Mouse (Mus musculus) 3134 (cell line): Measurements from ENCODE around the gene Psen2.

ENCODE experiments used
- DNase-seq: peaks from one replicate; pipeline ENCODE4 v3.0.0-alpha.2; 2011; ENCODE audit warnings: low spot score; ENCODE audit not compliant: insufficient read length; ENCODE audit errors: extremely low read depth

The Psen2 gene

DNA sequence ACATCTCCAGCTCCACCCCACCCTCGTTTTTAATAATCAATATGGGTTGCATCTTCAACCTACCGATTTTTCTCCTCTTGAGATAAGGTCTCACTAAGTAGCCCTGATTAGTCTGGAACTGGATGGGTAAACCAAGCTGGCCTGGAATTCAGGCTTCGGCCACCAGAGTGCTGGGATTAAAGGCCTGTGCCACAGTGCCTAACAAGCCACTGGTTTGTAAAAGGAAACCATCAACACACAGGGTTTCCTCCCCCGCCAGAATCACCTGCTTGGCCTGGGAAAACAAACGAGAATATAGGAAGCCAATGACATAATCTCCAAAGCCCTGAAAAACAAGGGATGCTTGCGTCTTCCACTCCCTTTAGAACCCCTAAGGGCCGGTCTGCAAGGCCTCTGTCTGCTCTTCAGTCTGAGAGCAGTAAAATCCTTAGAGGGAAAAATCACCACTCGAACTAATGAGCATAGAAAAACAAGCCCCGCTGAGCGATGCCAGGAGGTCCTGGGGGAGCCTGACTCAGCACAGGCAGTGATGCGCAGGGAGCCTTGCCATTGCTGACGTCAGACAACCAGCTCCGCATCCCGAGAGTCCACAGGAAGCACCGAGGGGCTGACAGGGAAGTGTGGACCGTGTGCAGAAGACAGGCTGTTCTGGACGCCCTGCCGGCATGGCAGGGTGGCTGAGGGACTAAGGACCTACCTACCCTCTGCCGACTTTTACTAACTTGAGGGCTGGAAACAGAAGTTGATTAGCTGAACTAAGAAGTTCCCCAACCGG lies 13.4 kb downstream of the Psen2 start:
- peak; percentile 65 for DNase-seq

DNA sequence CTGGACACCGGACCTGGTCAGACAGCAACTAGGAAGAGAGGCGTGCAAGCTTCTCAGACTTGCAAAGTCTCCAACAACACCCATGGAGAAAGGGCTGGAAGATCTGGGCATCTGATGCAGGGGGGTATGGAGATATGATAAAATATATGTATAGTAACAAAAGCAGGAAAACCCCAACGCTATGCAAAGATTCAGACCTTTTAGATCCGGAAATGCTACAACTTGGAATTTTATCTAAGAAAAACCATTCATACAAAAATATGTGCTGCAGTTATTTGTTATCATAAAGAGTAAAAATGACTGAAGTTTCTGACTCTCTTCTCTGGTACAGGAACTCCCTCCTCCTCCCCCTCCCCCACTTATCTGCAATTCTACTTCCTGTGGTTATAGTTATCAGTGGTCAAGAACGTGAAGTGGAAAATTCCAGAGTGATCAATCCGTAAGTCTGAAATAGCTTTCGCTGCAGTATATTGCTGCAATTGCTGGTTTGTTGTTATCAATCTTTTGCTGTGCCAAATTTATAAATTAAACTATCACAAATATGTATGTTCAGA lies 14.6 kb downstream of the Psen2 start:
- no peak for DNase-seq

DNA sequence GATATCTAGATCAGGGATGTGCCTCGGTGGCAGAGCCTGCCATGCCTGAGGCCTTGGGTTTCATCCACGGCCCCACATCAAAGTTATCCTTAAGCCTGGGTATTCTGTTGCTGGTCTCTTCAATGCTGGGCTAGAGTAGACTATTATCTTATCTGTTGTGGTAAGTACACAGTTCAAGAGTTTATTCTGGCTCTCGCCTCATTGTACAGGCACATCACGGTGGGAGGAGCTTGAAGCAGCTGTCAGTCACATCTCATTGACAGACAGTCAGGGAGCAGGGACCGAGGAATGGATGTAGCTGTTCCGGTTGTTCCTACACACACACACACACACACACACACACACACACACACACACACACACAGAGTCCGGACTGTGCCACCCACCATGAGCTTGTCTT lies 15.3 kb downstream of the Psen2 start:
- no peak for DNase-seq

DNA sequence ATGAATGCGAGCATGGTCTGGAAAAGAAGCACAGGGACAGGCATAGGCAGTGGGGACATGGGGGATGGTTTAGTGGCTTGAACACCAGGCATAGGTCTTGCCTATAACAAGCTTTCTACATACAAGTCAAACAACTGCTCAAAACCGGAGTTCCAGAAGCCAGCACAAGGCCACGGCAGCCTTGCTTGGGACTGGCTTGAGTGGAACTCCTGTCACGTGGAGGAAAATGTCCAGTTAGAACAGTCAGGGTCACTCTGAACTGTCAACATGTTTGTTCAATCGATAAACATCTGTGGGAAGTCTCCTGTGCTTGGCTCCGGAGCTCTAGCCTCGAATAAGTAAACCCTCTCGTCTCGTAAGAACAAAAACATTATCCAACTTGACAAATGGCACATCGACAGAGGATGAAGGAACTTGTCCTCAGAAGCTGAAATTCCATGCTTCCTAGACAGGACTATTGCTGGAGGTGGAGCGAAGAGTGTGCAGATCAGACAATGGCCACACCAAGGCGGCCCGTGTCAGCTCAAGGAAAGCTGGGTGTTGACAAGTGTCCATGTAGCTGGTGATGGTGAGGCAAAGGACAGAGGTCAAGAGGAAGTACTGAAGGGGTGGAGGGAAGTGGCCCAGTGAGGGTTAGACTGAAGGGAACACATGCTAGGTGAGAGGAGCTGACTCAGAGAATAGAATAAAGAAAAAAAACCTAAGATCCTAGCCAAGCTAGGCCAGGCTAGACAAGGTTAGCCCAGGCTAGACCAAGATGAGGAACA lies 17.3 kb downstream of the Psen2 start:
- DNase-seq: no peak

DNA sequence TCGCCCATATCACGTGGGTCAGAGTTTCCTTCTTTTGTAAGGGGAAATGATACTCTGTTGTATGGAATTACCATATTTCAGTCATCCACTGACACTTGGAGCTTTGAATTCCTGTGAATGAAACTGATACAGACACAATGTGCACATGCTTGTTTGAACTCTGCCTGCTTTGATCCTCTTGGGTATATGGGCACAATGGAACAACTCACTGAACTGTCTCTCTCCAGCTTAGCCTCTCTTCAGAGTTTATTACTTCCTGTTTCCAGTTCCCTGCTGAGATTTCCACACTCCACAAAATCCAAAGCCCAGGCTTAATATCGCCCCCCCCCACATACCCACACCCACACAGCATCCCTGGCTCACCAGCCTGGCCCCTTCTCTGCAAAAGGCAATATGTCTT lies 31.5 kb downstream of the Psen2 start:
- no peak for DNase-seq

DNA sequence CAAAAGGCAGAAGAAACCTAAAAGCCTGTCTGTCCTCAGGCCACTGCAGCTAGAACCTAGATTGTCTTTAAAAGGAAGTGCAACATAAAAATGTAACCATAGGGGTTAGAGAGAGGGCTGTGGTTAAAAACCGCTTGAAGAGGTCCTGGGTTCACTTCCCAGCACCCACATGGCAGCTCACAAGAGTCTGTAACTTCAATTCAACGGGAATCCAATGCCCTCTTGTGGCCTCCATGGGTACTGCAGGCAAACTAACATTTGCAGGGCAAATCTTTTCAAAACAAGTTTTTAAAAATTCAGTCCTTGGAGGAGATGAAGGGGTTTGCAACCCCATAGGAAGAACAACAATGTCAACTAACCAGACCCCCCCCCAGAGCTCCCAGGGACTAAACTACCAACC lies 32.7 kb downstream of the Psen2 start:
- DNase-seq: no peak

DNA sequence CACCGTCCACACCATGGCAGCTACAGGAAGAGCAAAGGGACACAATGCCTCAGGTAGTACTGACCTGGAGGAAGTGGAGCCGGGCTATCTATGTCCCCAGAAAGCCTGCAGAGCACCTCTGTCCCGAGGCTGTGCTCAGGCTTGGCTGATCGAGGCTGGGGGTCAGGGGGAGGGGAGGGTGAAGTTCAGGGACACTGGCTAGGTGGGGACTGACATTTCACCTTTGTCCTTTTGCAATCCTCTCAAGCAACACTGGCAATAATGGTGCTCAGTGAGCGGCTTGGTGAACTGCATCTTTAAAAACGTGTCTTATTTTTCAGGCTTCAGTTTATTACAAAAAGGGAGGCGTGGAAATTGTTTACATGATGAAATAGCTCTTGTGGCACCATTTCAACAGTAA lies 33.3 kb downstream of the Psen2 start:
- no peak for DNase-seq

DNA sequence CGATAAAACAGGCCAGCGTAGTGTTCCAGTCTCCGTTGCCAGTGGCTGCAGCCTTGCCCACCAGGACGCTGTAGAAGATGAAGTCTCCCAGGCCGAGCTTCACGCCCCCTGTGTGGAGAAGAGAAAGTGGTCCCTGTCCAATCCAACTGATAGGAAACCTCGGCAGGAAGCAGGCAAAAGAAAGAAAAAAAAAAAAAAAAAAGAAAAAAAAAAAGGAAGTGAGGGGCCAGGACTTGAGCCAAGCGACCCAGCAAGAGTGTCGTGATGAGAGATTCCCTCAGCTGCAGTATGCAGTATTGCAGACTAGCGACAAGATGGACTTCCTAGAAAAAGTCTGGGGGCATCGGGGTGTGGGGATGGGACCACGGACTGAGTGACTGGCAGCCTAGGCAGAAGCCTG lies 34.4 kb downstream of the Psen2 start:
- DNase-seq: no peak

DNA sequence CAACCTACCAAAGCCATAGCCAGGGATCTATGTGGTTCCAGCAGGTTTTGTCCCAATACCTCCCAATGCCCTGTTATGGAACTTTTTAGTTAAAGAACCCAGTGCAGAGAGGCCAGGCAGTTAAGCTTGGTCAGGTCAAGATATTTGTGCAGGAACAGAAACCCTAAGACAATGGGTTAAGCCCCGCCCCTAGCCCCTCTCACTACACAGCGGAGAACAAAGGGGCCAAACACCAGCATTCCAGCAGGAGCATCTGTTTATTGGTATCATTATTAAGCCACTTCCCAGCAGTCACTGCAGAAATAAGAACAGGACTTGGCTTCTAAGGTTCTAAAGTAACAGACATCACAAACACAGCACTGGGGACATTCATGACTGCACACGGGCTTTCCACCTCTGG lies 36.5 kb downstream of the Psen2 start:
- DNase-seq: no peak

DNA sequence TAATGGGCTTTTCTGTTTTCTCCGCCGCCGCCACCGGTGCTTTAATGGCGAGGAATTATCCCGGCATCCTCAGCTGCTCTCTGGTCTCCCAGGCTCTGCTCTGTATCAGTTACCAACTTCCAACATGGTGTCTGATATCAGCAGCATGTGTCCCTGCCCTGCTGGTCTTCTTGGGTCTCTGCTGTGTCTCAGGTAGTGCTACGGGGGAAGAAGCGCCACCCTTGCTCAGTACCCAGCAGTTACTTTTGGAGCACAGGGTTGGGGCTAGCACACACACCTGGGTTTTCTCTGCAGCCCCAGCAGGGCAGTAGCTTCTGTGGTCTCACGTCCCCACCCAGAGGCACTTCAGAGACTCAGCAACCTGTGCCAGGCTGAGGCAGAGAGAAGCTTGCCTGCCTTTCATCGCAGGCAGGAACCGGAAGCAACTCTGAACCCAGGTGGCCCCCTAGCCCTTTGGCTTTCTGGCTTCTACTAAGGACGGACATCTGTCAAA lies 37.0 kb downstream of the Psen2 start:
- DNase-seq: no peak

DNA sequence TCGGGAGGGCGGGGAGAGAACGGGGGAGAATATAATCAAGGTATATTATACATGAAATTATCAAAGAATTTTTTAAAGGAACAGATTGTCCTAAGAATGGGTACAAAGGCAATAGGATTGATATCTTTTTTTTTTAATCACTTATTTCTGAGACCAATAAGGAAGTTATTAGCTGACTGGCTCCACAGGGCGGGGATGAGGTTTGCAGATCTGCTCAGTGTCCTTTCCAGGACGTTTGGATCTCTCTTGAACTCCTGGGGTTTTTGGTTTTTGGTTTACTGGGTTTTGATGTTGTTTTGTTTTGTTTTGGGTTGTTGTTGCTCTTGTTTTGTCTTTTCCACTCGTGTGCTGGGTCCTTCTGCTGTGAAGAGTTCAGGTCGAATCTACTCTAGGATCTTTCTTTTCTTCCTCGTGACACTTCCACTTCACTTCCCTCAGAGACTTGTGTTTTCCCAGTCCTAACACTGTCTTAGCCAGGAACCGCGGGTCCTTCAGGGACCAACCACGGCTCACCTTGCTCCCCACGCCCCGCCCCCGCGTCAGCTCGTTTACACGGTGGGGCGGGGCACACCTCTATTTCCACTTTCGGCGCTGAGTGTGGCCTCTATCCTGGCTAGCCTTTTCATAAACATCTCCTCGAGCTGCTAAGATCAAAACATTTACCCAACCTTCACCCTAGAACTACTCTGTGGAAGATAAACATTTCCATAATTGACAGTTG lies 37.6 kb downstream of the Psen2 start:
- DNase-seq: peak; percentile 35

DNA sequence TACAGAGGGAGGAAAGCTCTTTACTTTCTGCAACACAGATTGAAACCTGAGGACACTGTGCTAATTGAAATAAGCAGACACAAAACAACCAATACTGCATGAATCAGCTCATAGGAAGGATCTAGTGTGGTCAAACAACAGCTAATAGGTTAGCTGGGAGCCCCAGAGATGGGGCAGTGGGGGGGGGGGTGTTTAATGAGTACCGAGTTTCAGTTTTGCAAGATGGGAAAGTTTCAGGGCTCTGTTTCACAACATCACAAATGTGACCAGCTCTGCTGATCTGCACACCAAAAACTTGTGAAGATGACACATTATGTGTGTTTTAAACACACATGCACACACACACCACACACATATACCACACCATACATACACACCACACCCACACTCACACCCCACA lies 41.2 kb downstream of the Psen2 start:
- DNase-seq: no peak

DNA sequence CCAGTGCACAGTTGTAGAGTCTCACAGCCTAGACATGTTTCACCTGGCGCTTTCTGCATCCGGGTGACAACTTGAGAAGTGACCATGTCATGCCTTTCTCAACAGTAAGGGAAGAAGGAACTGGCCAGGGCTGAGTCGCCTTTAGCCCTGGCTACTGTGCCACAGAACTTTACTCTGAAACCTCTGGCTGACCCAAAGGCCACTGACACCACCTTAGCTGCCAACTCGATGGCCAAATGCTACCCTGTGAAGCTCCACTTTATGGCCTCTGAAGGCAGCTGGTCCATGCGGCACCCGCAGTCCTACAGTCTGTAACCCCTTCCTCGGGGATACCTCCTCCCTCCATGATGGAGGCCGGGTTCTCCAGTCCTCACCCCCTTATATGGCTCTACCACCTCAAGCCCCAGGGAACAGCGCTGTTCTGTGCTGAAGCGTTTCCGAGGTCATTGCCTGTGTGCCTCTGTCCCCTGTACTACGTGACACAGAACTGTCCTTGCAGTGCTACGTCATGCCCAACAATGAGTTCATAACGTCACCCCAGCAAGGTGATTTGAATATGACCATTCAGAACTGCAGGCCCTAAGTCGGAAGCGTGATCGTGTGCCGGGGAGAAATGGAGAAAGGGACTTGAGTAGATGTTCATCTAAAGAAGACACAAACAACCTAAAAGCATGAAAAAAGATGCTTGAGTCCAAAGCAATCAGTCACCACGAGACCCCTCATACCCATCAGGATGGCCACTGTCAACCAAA lies 42.3 kb downstream of the Psen2 start:
- DNase-seq: no peak

DNA sequence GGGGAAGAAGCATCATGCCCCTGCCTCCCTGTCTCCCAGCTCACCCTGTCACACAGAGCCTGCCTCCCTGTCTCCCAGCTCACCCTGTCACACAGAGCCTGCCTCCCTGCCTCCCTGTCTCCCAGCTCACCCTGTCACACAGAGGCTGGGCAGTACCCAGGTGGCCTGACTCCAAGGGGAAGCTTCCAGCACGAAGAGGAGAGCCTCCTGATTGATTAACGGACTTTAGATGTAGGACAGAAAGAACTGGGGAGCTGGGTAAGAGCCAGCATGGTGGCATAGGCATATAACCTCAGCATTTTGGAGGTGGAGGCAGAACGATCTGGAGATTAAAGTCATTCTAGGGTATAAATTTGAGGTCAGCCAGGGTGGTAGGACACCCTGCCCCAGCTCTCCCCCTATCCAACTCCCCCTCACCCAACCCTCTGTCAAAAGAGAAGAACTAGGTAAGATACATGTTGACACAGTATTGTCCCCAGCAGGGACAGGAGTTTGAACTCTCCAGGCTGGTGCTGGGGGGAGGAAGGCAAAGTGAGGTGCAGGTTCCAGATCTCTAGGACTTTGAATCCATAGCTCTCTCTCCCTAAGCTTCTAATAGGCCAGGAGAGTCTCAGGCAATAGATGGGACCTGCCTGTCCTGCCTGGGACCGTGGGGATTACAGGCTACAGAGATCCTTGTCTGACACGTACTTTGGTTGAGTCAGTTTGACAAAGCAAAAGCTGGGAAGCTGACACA lies 46.5 kb downstream of the Psen2 start:
- DNase-seq: no peak

DNA sequence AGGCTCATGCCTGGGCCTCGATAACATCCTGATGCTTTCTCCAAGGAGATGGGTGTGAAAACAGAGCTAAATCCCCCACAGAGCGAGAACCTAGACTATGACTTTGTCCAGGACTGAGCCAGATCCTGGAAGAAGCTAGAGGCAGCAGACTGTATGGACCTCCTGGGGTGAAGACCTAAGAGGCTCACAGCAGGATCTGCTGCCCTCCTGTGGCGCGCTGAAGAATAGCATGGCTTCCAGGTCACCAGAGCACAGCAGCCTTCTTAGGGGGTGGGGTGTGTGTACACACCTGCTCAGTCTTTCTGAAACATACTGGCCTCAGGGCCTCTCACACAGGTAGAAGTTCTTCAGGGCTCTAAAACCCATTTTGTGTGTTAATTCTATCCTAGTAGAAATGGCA lies 48.2 kb downstream of the Psen2 start:
- DNase-seq: no peak

DNA sequence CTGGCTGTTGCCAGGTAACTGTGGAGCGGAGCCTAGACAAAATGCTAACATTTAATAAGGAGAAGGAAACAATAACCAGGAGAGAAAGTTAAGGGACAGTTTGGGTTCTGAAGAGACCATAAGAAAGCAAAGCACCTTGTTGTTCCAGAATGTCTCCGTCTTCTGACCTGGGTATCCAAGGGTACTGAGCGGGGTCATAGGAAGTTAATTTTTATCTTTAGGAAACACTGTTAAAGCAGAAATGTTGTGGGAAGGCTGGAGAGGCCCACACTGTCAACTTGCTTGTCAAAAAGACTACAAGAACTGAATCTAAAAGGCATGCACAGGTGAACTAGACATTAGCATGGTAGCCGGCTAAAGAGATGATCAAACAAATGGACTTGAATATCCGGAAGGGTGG lies 50.3 kb downstream of the Psen2 start:
- no peak for DNase-seq

DNA sequence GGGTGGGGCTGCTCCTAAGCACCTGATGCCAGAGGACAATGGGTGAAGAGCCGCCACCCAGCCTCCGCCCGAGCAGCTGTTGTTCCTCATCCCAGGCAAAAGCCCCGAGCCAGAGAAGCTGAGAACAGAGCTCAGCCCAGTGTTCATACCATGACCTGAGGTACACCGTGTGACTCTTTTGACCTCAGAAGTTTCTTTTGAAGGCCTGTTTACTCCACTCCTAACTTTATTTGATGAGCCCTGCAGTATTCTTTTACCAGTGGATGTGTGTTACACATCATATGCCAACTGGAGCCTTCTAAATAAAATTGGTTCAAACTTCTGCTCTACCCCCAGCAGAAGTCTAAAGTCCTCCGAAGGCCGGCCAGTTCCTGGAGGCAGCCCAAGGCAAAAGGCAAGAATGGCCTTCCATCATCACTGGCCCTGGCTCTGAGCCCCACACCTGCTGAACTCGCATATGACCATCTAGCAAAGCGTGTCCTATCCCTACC lies 52.4 kb downstream of the Psen2 start:
- no peak for DNase-seq

DNA sequence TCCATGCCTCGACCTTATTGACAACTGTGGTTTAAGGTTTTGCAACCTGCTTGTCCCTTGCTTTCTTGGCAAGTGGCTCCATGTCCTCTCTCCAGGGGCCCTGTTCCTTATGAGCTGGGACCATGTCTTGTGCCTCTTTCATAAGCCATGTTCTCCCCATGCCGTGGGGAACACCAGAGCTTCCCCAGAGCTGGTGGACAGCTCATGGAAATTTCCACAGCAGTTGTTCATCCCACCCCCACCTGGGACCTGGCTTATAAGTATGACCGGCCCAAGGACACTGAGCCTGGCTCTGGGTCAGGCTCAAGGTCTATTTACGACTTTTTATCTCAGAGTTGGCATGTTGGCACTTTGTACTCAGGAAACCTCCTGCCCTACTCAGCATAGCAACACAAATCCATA lies 53.2 kb downstream of the Psen2 start:
- no peak for DNase-seq

DNA sequence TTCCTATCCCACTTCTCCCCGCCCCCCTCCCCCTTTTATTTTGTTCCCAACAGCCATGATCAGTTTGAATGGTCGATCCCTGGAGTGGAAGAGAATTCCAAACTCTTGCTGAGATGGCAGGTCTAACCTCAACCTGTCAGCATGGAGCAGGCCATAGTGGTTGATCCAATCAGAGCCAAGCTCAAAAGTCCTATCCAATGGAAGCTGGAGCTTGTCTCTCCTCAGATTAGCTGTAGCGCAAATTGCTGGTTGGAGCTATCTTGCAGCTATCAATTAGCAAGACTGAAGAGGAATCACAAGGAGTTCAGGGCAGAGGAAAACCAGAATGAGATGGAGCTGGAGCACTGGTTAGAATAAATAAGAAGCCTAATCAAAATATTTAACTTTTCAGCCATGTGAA lies 54.9 kb downstream of the Psen2 start:
- no peak for DNase-seq

DNA sequence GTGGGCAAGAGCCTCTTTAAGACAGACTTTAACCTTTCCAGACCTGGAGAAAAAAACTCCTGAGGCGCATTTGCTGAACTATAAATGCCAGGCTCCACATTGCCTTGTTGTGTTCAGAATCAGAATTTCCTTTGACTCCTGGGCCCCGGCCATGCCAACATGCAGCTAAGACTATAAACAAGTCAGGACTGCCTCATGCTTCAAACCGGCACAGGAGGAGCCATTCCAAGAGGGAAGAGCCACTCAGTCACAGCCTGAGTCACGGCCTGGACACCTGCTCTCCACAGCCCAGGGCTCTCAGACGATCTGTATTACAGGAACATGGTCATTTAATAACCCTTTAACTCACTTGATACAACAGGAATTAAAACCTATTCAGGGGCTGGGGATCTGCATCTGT lies 62.5 kb downstream of the Psen2 start:
- DNase-seq: no peak
